Mouse (Mus musculus) cerebellum, adult (tissue): ENCODE results near the gene Rfc5.
"Not testable (repeated sequence)": the region's sequence is repeated elsewhere in the genome, so short reads cannot be mapped to it uniquely, and the experiment has no call there.

Source experiments
- ATAC-seq: cut with Nextera tagmentation; 2 replicates; pipeline ENCODE4 v1.9.2; 2017; ENCODE audit warnings: mild to moderate bottlenecking, moderate library complexity, mixed read lengths; ENCODE audit not compliant: insufficient number of reproducible peaks, low FRiP score, low TSS enrichment

Gene Rfc5

GRCm38 (mm10) chr5:117355648-117356303 lies 33.1 kb downstream of the Rfc5 start:
- no peak for ATAC-seq

GRCm38 (mm10) chr5:117354121-117354520 lies 34.7 kb downstream of the Rfc5 start:
- no peak for ATAC-seq

DNA sequence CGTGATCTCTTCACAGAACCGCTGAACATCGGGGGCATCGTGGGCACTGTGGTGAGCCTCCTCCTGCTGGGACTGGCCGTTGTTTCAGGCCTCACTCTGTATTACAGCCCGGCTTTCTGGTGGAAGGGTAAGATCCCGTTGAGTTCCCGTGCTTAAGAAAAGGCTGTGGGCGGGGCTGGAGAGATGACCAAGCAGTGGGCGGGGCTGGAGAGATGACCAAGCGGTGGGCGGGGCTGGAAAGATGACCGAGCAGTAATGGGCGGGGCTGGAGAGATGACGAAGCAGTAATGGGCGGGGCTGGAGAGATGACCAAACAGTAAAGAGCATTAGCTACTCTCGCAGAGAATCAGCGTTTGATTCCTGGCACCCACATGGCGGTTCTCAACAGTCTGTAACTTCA lies 40.6 kb downstream of the Rfc5 start:
- no peak for ATAC-seq

GRCm38 (mm10) chr5:117347838-117348237 lies 41.0 kb downstream of the Rfc5 start:
- ATAC-seq, result no peak

DNA sequence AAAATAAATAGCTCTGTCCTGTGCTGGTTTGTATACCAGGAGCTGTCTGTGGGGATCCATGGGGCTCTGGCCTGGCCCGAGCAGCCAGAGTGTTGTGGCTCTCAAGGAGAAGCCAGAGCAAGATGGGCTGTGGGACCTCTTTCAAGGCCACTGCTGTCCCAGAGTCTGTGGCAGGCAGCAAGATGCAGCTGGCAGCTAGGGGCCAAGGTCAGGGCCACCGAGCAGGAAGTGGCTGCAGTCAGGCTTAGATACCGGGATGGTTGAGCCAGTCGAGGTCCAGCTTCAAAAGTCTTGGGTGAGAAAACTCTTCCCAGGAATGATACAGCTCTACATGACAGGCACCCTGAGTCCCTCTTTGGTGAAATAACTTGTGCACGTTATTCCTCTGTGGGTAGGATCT lies 41.8 kb downstream of the Rfc5 start:
- no peak for ATAC-seq

DNA sequence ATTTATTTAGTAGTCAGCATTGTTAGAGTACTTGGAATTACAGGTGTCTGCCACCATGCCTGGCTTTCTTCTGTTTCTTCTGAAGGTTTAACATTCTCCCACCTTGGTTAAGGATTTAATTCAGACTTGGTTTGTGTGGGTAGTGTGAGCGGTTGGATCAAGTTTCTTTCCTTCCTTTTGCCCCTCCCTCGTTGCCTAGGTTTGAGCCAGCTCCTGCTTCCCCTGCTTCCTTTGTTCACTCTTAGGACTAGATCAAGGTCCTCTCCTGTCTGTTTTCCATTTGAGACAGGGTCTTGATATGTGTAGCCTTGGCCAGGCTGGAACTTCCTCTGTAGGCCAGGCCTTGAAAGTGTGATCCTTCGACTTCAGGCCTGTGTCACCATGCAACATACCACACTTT lies 42.6 kb downstream of the Rfc5 start:
- ATAC-seq, result no peak

DNA sequence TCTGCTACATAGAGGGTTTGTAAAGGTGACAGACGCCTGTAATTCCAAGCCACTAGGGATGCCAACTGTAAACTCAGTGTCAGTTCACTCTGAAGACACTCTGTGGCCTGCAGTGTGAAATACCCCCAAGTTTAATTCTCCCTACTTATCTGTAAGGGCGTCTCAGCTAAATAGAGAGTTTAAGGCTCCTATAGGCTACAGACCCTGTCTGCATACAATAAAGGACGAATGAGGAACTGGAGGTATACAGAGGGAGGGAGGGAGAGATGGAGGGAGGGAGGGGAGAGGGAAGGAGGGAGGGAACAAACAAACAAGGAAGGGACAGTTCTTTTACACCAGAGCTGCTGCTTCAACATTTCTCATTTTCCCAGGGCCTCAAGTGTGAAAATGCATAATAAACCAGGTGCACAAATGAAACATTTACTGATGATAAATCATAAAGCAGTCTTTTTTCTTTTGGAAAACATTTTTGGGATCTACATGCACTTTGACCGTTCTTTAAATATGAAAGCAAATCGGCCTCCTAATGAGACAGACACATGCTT lies 43.3 kb downstream of the Rfc5 start:
- ATAC-seq, result no peak

DNA sequence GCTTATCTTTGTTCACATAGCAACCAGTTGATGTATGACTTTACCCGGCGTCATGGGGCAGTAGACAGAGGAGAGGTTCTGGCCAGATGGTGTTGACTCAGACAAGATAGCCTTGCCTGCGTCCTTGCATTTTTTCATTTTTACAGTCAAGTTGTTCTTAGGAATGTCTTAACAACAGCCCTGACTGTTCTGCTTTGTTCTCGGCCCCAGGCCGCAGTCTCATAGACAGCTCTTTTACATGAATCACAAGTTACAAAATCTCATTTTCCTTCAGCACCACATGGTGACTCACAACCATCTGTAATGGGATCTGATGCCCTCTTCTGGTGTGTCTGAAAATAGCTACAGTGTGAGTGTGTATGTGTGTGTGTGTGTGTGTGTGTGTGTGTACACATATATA lies 44.4 kb downstream of the Rfc5 start:
- not testable (repeated sequence) for ATAC-seq

GRCm38 (mm10) chr5:117341896-117342295 lies 47.0 kb downstream of the Rfc5 start:
- no peak for ATAC-seq

- no peak for ATAC-seq
Measured at GRCm38 (mm10) chr5:117340081-117340480, 48.8 kb downstream of the Rfc5 start.

GRCm38 (mm10) chr5:117338503-117338902 lies 50.3 kb downstream of the Rfc5 start:
- no peak for ATAC-seq

DNA sequence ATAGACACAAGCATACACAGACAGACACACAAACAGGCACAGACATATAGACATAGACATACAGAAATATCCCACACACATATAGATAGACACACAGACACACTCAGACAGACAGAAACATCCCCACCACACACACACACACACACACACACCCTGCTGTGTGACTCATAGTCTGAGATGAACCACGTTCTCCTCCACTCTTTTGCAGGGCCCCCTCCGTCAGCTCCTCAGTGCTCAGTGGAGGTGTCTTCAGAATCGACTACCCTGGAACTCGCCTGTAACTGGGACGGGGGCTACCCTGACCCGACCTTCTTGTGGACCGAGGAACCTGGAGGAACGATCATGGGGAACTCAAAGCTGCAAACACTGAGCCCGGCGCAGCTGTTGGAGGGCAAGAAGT lies 50.8 kb downstream of the Rfc5 start:
- ATAC-seq, result no peak

DNA sequence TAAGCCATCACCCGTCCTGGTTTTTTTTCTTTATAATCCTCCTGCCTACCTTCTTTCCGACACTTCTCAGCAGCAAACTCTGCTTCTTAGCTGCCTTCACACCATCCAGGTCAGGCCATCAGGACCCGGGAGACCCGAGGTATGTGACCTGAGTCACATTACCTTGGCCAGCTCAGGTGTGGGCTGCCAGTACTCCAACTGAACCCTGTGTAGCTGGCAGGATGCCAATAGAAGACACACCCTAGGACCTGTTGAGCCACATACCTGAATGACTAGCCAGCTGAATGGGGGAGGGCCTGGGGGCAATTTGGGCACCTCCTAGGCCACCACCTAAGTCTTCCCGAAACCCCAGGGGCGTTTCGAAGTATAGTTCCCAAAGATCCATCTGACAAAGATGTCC lies 58.4 kb downstream of the Rfc5 start:
- no peak for ATAC-seq
